Mouse (Mus musculus) MEL (cell line): ENCODE results near the gene Asb8. TPM values are rescaled to one million over a fixed set of nuclear protein-coding genes. Genes with fewer than 3 reads are reported as not detected.

Source experiments
- DNase-seq: peaks from one replicate; pipeline ENCODE4 v3.0.0; 2011; ENCODE audit warnings: low read depth, low spot score
- H3K27ac ChIP-seq: 2 replicates; pipeline ENCODE4 v1.5.1; 2012; ENCODE audit warnings: low read depth, mild to moderate bottlenecking, control low read depth, low read length, moderate library complexity; ENCODE audit not compliant: control insufficient read depth
- H3K27me3 ChIP-seq, 2 experiments: fragments of 150-350 bp in 1 of 2; sonication (generic) in 1 of 2; 2 replicates each; pipeline ENCODE4 v1.6.1; 2012; ENCODE audit warnings: low read length in 2 of 2, mild to moderate bottlenecking in 2 of 2, improper control_type of control experiment in 1 of 2, moderate library complexity in 1 of 2; ENCODE audit not compliant: insufficient read depth in 2 of 2, control insufficient read depth in 1 of 2
- H3K36me3 ChIP-seq, 2 experiments: 2 replicates each; pipeline ENCODE4 v1.6.1; 2012 to 2014; ENCODE audit warnings: low read length in 2 of 2, improper control_type of control experiment in 1 of 2, inconsistent platforms in 1 of 2, mild to moderate bottlenecking in 1 of 2; ENCODE audit not compliant: insufficient read depth in 2 of 2, control insufficient read depth in 1 of 2
- H3K4me1 ChIP-seq, 2 experiments: fragments of 150-350 bp in 1 of 2; sonication (generic) in 1 of 2; 2 replicates each; pipeline ENCODE4 v1.6.1; 2012; ENCODE audit warnings: low read length in 2 of 2, improper control_type of control experiment in 1 of 2, mild to moderate bottlenecking in 1 of 2; ENCODE audit not compliant: insufficient read depth in 2 of 2, control insufficient read depth in 1 of 2
- H3K4me3 ChIP-seq, 2 experiments: fragments of 150-350 bp in 1 of 2; sonication (generic) in 1 of 2; 2 replicates each; pipeline ENCODE4 v1.5.1; 2012; ENCODE audit warnings: low read depth in 2 of 2, low read length in 2 of 2, mild to moderate bottlenecking in 2 of 2, moderate library complexity in 2 of 2, control low read depth in 1 of 2, improper control_type of control experiment in 1 of 2; ENCODE audit not compliant: control insufficient read depth in 1 of 2, insufficient read depth in 1 of 2
- H3K79me2 ChIP-seq: 2 replicates; pipeline ENCODE4 v1.6.1; 2012; ENCODE audit warnings: mild to moderate bottlenecking, low read length, moderate library complexity; ENCODE audit not compliant: control insufficient read depth, poor library complexity, insufficient read depth
- H3K9ac ChIP-seq: 2 replicates; pipeline ENCODE4 v1.6.1; 2012; ENCODE audit warnings: low read depth, mild to moderate bottlenecking, control low read depth, low read length, moderate library complexity; ENCODE audit not compliant: control insufficient read depth, poor library complexity, severe bottlenecking
- H3K9me3 ChIP-seq: fragments of 150-350 bp; sonication (generic); replicated peaks from 2 replicates; pipeline ENCODE4 v1.6.1; 2012; ENCODE audit warnings: mild to moderate bottlenecking, low read length, improper control_type of control experiment, moderate library complexity; ENCODE audit not compliant: insufficient read depth
- BHLHE40 ChIP-seq: IDR thresholded peaks from 2 replicates; pipeline ENCODE4 v1.6.1; 2012; ENCODE audit warnings: low read depth, mild to moderate bottlenecking, inconsistent platforms, low read length, improper control_type of control experiment, borderline replicate concordance
- CHD1 ChIP-seq: IDR thresholded peaks from 2 replicates; pipeline ENCODE4 v1.6.1; 2012; ENCODE audit warnings: low read depth, mild to moderate bottlenecking, inconsistent platforms, low read length, improper control_type of control experiment
- CHD2 ChIP-seq: IDR thresholded peaks from 2 replicates; pipeline ENCODE4 v1.6.1; 2011; ENCODE audit warnings: low read length, improper control_type of control experiment
- CTCF ChIP-seq, 3 experiments: IDR thresholded peaks in 2 of 3; conservative IDR thresholded peaks in 1 of 3; 2 replicates each; pipeline ENCODE4 v1.5.1; 2011 to 2012; ENCODE audit warnings: low read length in 3 of 3, low read depth in 2 of 3, mild to moderate bottlenecking in 2 of 3, improper control_type of control experiment in 1 of 3, inconsistent platforms in 1 of 3, mixed read lengths in 1 of 3, moderate library complexity in 1 of 3; ENCODE audit not compliant: control insufficient read depth in 1 of 3, insufficient read depth in 1 of 3, poor library complexity in 1 of 3, severe bottlenecking in 1 of 3
- E2F4 ChIP-seq: IDR thresholded peaks from 2 replicates; pipeline ENCODE4 v1.6.1; 2011; ENCODE audit warnings: low read depth, low read length, improper control_type of control experiment, borderline replicate concordance
- ELF1 ChIP-seq: IDR thresholded peaks from 2 replicates; pipeline ENCODE4 v1.6.1; 2014; ENCODE audit warnings: low read depth, mild to moderate bottlenecking, inconsistent platforms, low read length, improper control_type of control experiment, moderate library complexity
- EP300 ChIP-seq, 2 experiments: IDR thresholded peaks; 2 replicates each; pipeline ENCODE4 v1.6.1; 2011; ENCODE audit warnings: improper control_type of control experiment in 2 of 2, low read length in 2 of 2, low read depth in 1 of 2, mild to moderate bottlenecking in 1 of 2
- ETS1 ChIP-seq: IDR thresholded peaks from 2 replicates; pipeline ENCODE4 v1.6.1; 2012; ENCODE audit warnings: low read depth, mild to moderate bottlenecking, inconsistent platforms, low read length, improper control_type of control experiment, moderate library complexity
- HCFC1 ChIP-seq: IDR thresholded peaks from 2 replicates; pipeline ENCODE4 v1.6.1; 2012; ENCODE audit warnings: low read depth, mild to moderate bottlenecking, inconsistent platforms, low read length, improper control_type of control experiment, moderate library complexity
- MYC ChIP-seq: IDR thresholded peaks from 2 replicates; pipeline ENCODE4 v1.6.1; 2011; ENCODE audit warnings: low read depth, mild to moderate bottlenecking, low read length, improper control_type of control experiment, moderate library complexity
- NRF1 ChIP-seq: IDR thresholded peaks from 2 replicates; pipeline ENCODE4 v1.6.1; 2014; ENCODE audit warnings: low read depth, mild to moderate bottlenecking, inconsistent platforms, low read length, improper control_type of control experiment, moderate library complexity; ENCODE audit not compliant: poor library complexity, insufficient read depth, severe bottlenecking
- POLR2A ChIP-seq, 2 experiments: IDR thresholded peaks; 2 replicates each; pipeline ENCODE4 v1.6.1; 2011 to 2012; ENCODE audit warnings: low read length in 2 of 2, mild to moderate bottlenecking in 2 of 2, control low read depth in 1 of 2, improper control_type of control experiment in 1 of 2, low read depth in 1 of 2, moderate library complexity in 1 of 2; ENCODE audit not compliant: control insufficient read depth in 1 of 2, insufficient read depth in 1 of 2, poor library complexity in 1 of 2
- POLR2AphosphoS5 ChIP-seq: IDR thresholded peaks from 2 replicates; pipeline ENCODE4 v1.6.1; 2012; ENCODE audit warnings: low read depth, borderline replicate concordance, mild to moderate bottlenecking, inconsistent platforms, low read length, moderate library complexity, mixed read lengths
- RAD21 ChIP-seq: IDR thresholded peaks from 2 replicates; pipeline ENCODE4 v1.6.1; 2011; ENCODE audit warnings: mild to moderate bottlenecking, low read depth, low read length, improper control_type of control experiment
- SIN3A ChIP-seq: IDR thresholded peaks from 2 replicates; pipeline ENCODE4 v1.6.1; 2012; ENCODE audit warnings: low read length, improper control_type of control experiment, inconsistent platforms
- SMC3 ChIP-seq: IDR thresholded peaks from 2 replicates; pipeline ENCODE4 v1.6.1; 2011; ENCODE audit warnings: low read depth, low read length, improper control_type of control experiment
- TBP ChIP-seq: IDR thresholded peaks from 2 replicates; pipeline ENCODE4 v1.8.0; 2011; ENCODE audit warnings: low read depth, low read length, improper control_type of control experiment
- TCF12 ChIP-seq: IDR thresholded peaks from 2 replicates; pipeline ENCODE4 v1.6.1; 2014; ENCODE audit warnings: low read depth, mild to moderate bottlenecking, inconsistent platforms, low read length, improper control_type of control experiment, moderate library complexity
- USF1 ChIP-seq: IDR thresholded peaks from 2 replicates; pipeline ENCODE4 v1.6.1; 2014; ENCODE audit warnings: low read depth, mild to moderate bottlenecking, inconsistent platforms, low read length, improper control_type of control experiment, moderate library complexity
- ZC3H11A ChIP-seq: IDR thresholded peaks from 2 replicates; pipeline ENCODE4 v1.6.1; 2012; ENCODE audit warnings: low read depth, mild to moderate bottlenecking, inconsistent platforms, low read length, improper control_type of control experiment
- ZNF384 ChIP-seq: IDR thresholded peaks from 2 replicates; pipeline ENCODE4 v1.6.1; 2012; ENCODE audit warnings: low read depth, mild to moderate bottlenecking, inconsistent platforms, low read length, improper control_type of control experiment
- polyA plus RNA-seq, 2 experiments: library from polyadenylated mRNA; stranded (reverse) in 1 of 2; unstranded in 1 of 2; fragments of >175 nt in 1 of 2; fragments of >200 nt in 1 of 2; gene quantifications; 2 replicates each; pipeline versions ENCODE4 v1.2.1 to v1.2.4; 2012; ENCODE audit warnings: low replicate concordance in 2 of 2, low read depth in 1 of 2; ENCODE audit not compliant: insufficient read length in 2 of 2, insufficient read depth in 1 of 2, missing spikeins in 1 of 2
- total RNA-seq: library from RNA; depleted of rRNA; stranded (reverse); fragments of 300-350 nt; gene quantifications from 2 replicates; pipeline ENCODE4 v1.2.3, GENCODE M21; 2012

The Asb8 gene
- total and polyA plus RNA-seq, 3 experiments = 33.1 to 38.2 TPM; not detected in 1

DNA sequence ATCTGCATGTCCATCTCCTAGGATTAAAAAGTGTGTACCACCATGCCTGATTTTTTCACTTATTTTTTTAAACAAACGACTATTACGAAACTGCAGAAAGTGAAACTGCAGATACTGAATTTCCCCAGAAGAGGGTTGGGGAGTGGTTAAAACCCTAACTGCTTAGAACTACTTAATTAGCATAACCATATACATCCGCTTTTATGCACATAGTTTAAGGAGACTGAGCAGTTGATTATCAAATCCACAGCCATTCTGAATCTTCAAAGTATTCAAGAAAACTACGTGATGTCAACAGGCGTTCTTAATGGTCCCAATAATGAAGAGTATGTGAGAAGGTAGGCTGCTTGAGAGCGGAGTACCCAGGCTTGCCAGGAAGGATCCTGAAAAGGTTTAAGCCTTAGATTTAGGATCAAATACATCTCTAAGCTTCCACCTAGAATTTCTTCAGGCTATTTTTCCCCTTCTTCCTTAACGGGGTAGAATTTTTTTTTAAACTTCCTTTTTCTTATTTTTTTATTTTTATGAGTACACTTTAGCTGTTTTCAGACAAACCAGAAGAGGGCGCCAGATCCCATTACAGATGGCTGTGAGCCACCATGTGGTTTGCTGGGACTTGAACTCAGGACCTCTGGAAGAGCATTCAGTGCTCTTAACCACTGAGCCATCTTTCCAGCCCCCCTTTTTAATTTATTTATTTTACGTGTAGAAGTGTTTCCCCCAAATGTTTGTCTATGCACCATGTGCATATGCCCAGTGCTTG, 75.8 kb downstream of the Asb8 start:
- H3K4me3 ChIP-seq = peak overlapping the region in 1 of 2 experiments; percentile 12; a peak in 2 of 4 replicates
- DNase-seq = peak; percentile 79
- no peaks in the 10 kb centered on the region for H3K9me3 ChIP-seq
- peaks cover 22 to 23% of the 10 kb centered on the region in 2 experiments for H3K4me1 ChIP-seq
- H3K9ac ChIP-seq = peak overlapping the region; percentile 42
- no peaks in the 10 kb centered on the region for H3K27me3 ChIP-seq
- H3K27ac ChIP-seq = peak overlapping the region; percentile 68
- peaks cover 22 to 35% of the 10 kb centered on the region in 2 experiments for H3K36me3 ChIP-seq
- peaks cover 49% of the 10 kb centered on the region for H3K79me2 ChIP-seq
- TF ChIP-seq MYC (peak; percentile 98), ZNF384 (peak; percentile 96), POLR2AphosphoS5 (no peak), TCF12 (no peak), ZC3H11A (peak; percentile 46), CTCF (IDR thresholded peaks at IDR 0.05 in 2 of 3, conservative IDR thresholded peaks at IDR 0.05 in 1 of 3; ENCODE audit: control insufficient read depth in 1 of 3, insufficient read depth in 1 of 3, low read depth in 2 of 3, low read length in 3 of 3, poor library complexity in 1 of 3, severe bottlenecking in 1 of 3) (peak; percentile 66 to 72 (median 72)), BHLHE40 (0 out of 2 replicates have a peak, but pooled peaks have one; percentile 14), CHD1 (0 out of 2 replicates have a peak, but pooled peaks have one; percentile 10), EP300 (IDR thresholded peaks at IDR 0.05; ENCODE audit: low read depth in 1 of 2, low read length in 2 of 2) (no peak), ETS1 (0 out of 2 replicates have a peak, but pooled peaks have one; percentile 9), POLR2A (IDR thresholded peaks at IDR 0.05; ENCODE audit: control insufficient read depth in 1 of 2, insufficient read depth in 1 of 2, low read depth in 1 of 2, low read length in 2 of 2, poor library complexity in 1 of 2) (no peak; a peak in 1 of 4 replicates), TBP (0 out of 2 replicates have a peak, but pooled peaks have one; percentile 52), HCFC1 (no peak; the same call in 1 of the 2 replicates), SIN3A (peak; percentile 38; the same call in 1 of the 2 replicates), USF1 (peak; percentile 43; the same call in 1 of the 2 replicates), RAD21 (peak; percentile 54), ELF1 (0 out of 2 replicates have a peak, but pooled peaks have one; percentile 14), E2F4 (no peak), NRF1 (no peak), CHD2 (no peak), SMC3 (peak; percentile 69)
